Mouse (Mus musculus) cerebellum, adult (tissue): ENCODE results near the gene Ppp2ca.
"Not testable (repeated sequence)": the region's sequence is repeated elsewhere in the genome, so short reads cannot be mapped to it uniquely, and the experiment has no call there.

Experiments used
- ATAC-seq: cut with Nextera tagmentation; 2 replicates; pipeline ENCODE4 v1.9.2; 2017; ENCODE audit warnings: mild to moderate bottlenecking, moderate library complexity, mixed read lengths; ENCODE audit not compliant: insufficient number of reproducible peaks, low FRiP score, low TSS enrichment

Gene Ppp2ca

GRCm38 (mm10) chr11:52129171-52129570, 30.7 kb downstream of the Ppp2ca start:
- no peak for ATAC-seq

- no peak for ATAC-seq
These were observed 31.4 kb downstream of the Ppp2ca start for GRCm38 (mm10) chr11:52129621-52130450.

- no peak for ATAC-seq
These were observed 32.1 kb downstream of the Ppp2ca start for GRCm38 (mm10) chr11:52130451-52131068.

- ATAC-seq = not testable (repeated sequence)
These were observed 45.2 kb downstream of the Ppp2ca start for GRCm38 (mm10) chr11:52143675-52144074.

- ATAC-seq = not testable (repeated sequence)
These were observed 46.9 kb downstream of the Ppp2ca start, which contains the start of gene Olfr1373 for GRCm38 (mm10) chr11:52145428-52145827. Olfr1373 (minus strand) TSS chr11:52145528.

- ATAC-seq = no peak
These were observed 65.4 kb downstream of the Ppp2ca start for GRCm38 (mm10) chr11:52163926-52164325.

- ATAC-seq = no peak
These were observed 68.6 kb downstream of the Ppp2ca start for GRCm38 (mm10) chr11:52167126-52167525.

- not testable (repeated sequence) for ATAC-seq
These were observed 69.4 kb downstream of the Ppp2ca start for GRCm38 (mm10) chr11:52167901-52168302.

GRCm38 (mm10) chr11:52168461-52168860, 70.0 kb downstream of the Ppp2ca start:
- no peak for ATAC-seq
